Mouse (Mus musculus): Measurements from ENCODE around the gene Rsph3a. TPM values are rescaled to one million over a fixed set of nuclear protein-coding genes. Genes with fewer than 3 reads are reported as not detected.
"Not testable (repeated sequence)": the region's sequence is repeated elsewhere in the genome, so short reads cannot be mapped to it uniquely, and the experiment has no call there.

The Rsph3a gene
- total and polyA plus RNA-seq, 3 experiments, result 9.9 to 23.7 (median 17.8) TPM

GRCm38 (mm10) chr17:7964398-7964797, 19.0 kb downstream of the Rsph3a start:
- H3K9ac ChIP-seq (ENCODE audit: insufficient read depth, low read depth), result not testable (repeated sequence)

DNA sequence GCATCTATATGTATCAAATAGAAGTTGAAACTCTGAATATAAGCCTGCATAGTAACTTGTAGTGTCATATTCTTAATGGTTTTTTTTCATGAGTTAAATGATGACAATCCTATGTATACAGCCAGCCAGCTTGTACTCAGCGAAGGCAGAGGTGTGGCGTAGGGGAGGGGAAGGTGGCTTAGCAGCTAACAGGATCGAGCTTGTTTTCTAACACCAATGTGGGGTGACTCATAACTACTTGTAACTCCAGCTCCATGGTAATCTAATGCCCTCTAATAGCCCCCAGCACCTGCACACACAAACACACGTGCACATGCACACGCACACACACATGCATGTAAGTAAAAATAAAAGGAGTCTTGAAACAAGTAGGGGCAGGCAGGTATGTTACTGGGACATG, 23.1 kb downstream of the Rsph3a start:
- H3K9ac ChIP-seq (ENCODE audit: insufficient read depth, low read depth); H3K27ac ChIP-seq (ENCODE audit: insufficient read depth, low read depth); H3K4me1 ChIP-seq (ENCODE audit: control insufficient read depth in 1 of 2, insufficient read depth in 2 of 2); H3K4me2 ChIP-seq (ENCODE audit: insufficient read depth, low read depth, poor library complexity, severe bottlenecking); DNase-seq (ENCODE audit: extremely low read depth); H3K4me3 ChIP-seq (replicated peaks in 1 of 3; ENCODE audit: low read depth in 2 of 3, low read length in 2 of 3, poor library complexity in 1 of 3); dilution Hi-C loops (cut with MboI; ENCODE audit: extremely low pct_ligation_motif_present, extremely low pct_unique_long_range_greater_than_20kb, low sequenced_read_pairs); H3K9me3 ChIP-seq (replicated peaks; ENCODE audit: low read length); in situ Hi-C loops (cut with MboI; ENCODE audit: low pct_ligation_motif_present, low pct_unique_long_range_greater_than_20kb, low sequenced_read_pairs); H3K36me3 ChIP-seq (replicated peaks in 1 of 2; ENCODE audit: control insufficient read depth in 1 of 2, insufficient read depth in 1 of 2, low read length in 1 of 2); H3K27me3 ChIP-seq (replicated peaks); H3K79me2 ChIP-seq (replicated peaks; ENCODE audit: control insufficient read depth, extremely low read depth, insufficient read depth, poor library complexity, severe bottlenecking): not testable (repeated sequence)

More at GRCm38 (mm10) chr17:7964398-7964797, 19.0 kb downstream of the Rsph3a start:
- H3K27ac ChIP-seq (ENCODE audit: insufficient read depth, low read depth); H3K79me2 ChIP-seq (replicated peaks; ENCODE audit: control insufficient read depth, extremely low read depth, insufficient read depth, poor library complexity, severe bottlenecking); H3K4me1 ChIP-seq (ENCODE audit: control insufficient read depth in 1 of 2, insufficient read depth in 2 of 2); in situ Hi-C loops (cut with MboI; ENCODE audit: low pct_ligation_motif_present, low pct_unique_long_range_greater_than_20kb, low sequenced_read_pairs); H3K27me3 ChIP-seq (replicated peaks); H3K36me3 ChIP-seq (replicated peaks in 1 of 2; ENCODE audit: control insufficient read depth in 1 of 2, insufficient read depth in 1 of 2, low read length in 1 of 2); dilution Hi-C loops (cut with MboI; ENCODE audit: extremely low pct_ligation_motif_present, extremely low pct_unique_long_range_greater_than_20kb, low sequenced_read_pairs); H3K4me3 ChIP-seq (replicated peaks in 1 of 3; ENCODE audit: low read depth in 2 of 3, low read length in 2 of 3, poor library complexity in 1 of 3); H3K4me2 ChIP-seq (ENCODE audit: insufficient read depth, low read depth, poor library complexity, severe bottlenecking); DNase-seq (ENCODE audit: extremely low read depth); H3K9me3 ChIP-seq (replicated peaks; ENCODE audit: low read length): not testable (repeated sequence)

DNA sequence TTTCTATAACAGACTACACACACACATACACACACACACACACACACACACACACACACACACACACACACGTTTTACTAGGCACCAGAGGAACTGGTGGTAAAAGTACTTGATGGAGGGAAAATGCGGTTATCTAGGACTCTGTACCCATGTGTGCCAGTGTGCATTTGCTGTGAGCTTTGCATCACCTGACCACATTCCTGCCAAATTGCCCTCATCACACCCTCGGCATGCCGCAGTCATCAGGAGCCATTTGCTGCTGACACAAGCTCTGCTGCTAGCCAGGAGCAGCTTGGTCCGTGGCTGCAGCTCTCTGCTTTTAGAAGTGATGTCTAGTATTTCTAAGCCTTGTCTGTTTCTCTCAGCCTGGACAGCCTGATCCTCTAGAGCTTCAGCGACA, 24.4 kb downstream of the Rsph3a start:
- dilution Hi-C loops (cut with MboI; ENCODE audit: extremely low pct_ligation_motif_present, extremely low pct_unique_long_range_greater_than_20kb, low sequenced_read_pairs), result not testable (repeated sequence)

DNA sequence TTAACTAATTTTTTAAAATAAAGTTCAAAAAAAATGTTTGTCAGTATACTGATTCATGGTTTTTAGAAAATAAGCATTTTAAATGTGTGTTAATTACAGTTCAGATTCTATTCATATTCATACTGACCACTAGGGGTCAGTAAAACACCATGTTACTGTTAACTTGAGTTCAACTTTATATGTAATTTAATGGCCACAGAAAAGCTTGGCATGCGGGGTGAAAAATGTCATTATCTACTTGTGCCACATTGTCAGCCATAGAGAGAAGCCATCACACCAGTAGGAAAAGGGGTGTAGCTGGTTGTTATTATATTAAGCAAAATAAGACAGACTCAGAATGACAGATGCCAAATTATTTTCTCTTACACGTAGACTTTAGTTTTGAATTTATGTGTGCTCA, 38.1 kb downstream of the Rsph3a start:
- dilution Hi-C loops (cut with MboI; ENCODE audit: extremely low pct_ligation_motif_present, extremely low pct_unique_long_range_greater_than_20kb, low sequenced_read_pairs); H3K79me2 ChIP-seq (replicated peaks; ENCODE audit: control insufficient read depth, extremely low read depth, insufficient read depth, poor library complexity, severe bottlenecking); H3K9ac ChIP-seq (ENCODE audit: insufficient read depth, low read depth); H3K27me3 ChIP-seq (replicated peaks); H3K4me2 ChIP-seq (ENCODE audit: insufficient read depth, low read depth, poor library complexity, severe bottlenecking); H3K4me3 ChIP-seq (replicated peaks in 1 of 3; ENCODE audit: low read depth in 2 of 3, low read length in 2 of 3, poor library complexity in 1 of 3); DNase-seq (ENCODE audit: extremely low read depth); in situ Hi-C loops (cut with MboI; ENCODE audit: low pct_ligation_motif_present, low pct_unique_long_range_greater_than_20kb, low sequenced_read_pairs); H3K9me3 ChIP-seq (replicated peaks; ENCODE audit: low read length); H3K36me3 ChIP-seq (replicated peaks in 1 of 2; ENCODE audit: control insufficient read depth in 1 of 2, insufficient read depth in 1 of 2, low read length in 1 of 2); H3K4me1 ChIP-seq (ENCODE audit: control insufficient read depth in 1 of 2, insufficient read depth in 2 of 2); H3K27ac ChIP-seq (ENCODE audit: insufficient read depth, low read depth): not testable (repeated sequence)

More for the DNA sequence above, 24.4 kb downstream of the Rsph3a start:
- H3K4me3 ChIP-seq (replicated peaks in 1 of 3; ENCODE audit: low read depth in 2 of 3, low read length in 2 of 3, poor library complexity in 1 of 3); H3K4me1 ChIP-seq (ENCODE audit: control insufficient read depth in 1 of 2, insufficient read depth in 2 of 2); H3K4me2 ChIP-seq (ENCODE audit: insufficient read depth, low read depth, poor library complexity, severe bottlenecking); H3K9ac ChIP-seq (ENCODE audit: insufficient read depth, low read depth); in situ Hi-C loops (cut with MboI; ENCODE audit: low pct_ligation_motif_present, low pct_unique_long_range_greater_than_20kb, low sequenced_read_pairs); H3K36me3 ChIP-seq (replicated peaks in 1 of 2; ENCODE audit: control insufficient read depth in 1 of 2, insufficient read depth in 1 of 2, low read length in 1 of 2); H3K79me2 ChIP-seq (replicated peaks; ENCODE audit: control insufficient read depth, extremely low read depth, insufficient read depth, poor library complexity, severe bottlenecking); DNase-seq (ENCODE audit: extremely low read depth); H3K27ac ChIP-seq (ENCODE audit: insufficient read depth, low read depth); H3K27me3 ChIP-seq (replicated peaks); H3K9me3 ChIP-seq (replicated peaks; ENCODE audit: low read length): not testable (repeated sequence)

DNA sequence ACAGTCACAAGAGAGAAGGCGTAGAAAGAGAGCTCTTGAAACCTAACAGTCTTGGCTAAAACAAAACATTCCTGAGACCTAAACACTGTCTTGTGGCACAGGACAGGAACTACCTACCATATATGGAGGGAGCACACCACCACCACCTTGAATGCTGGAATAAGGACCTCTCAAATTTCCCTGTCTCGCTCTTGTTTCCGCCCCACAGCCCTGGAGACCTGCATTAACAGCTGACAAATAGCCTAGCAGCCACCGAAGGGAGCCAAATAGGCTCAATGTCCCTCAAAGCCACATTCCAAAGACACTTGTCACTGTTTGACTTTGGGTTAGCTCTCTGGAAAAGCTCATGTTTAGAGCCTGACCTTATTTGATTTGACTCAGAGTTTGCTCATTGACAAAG, 40.2 kb downstream of the Rsph3a start:
- H3K79me2 ChIP-seq (replicated peaks; ENCODE audit: control insufficient read depth, extremely low read depth, insufficient read depth, poor library complexity, severe bottlenecking); H3K4me3 ChIP-seq (replicated peaks in 1 of 3; ENCODE audit: low read depth in 2 of 3, low read length in 2 of 3, poor library complexity in 1 of 3); H3K4me2 ChIP-seq (ENCODE audit: insufficient read depth, low read depth, poor library complexity, severe bottlenecking); DNase-seq (ENCODE audit: extremely low read depth); H3K36me3 ChIP-seq (replicated peaks in 1 of 2; ENCODE audit: control insufficient read depth in 1 of 2, insufficient read depth in 1 of 2, low read length in 1 of 2); H3K4me1 ChIP-seq (ENCODE audit: control insufficient read depth in 1 of 2, insufficient read depth in 2 of 2); dilution Hi-C loops (cut with MboI; ENCODE audit: extremely low pct_ligation_motif_present, extremely low pct_unique_long_range_greater_than_20kb, low sequenced_read_pairs); H3K27me3 ChIP-seq (replicated peaks); H3K27ac ChIP-seq (ENCODE audit: insufficient read depth, low read depth); in situ Hi-C loops (cut with MboI; ENCODE audit: low pct_ligation_motif_present, low pct_unique_long_range_greater_than_20kb, low sequenced_read_pairs); H3K9me3 ChIP-seq (replicated peaks; ENCODE audit: low read length); H3K9ac ChIP-seq (ENCODE audit: insufficient read depth, low read depth): not testable (repeated sequence)

DNA sequence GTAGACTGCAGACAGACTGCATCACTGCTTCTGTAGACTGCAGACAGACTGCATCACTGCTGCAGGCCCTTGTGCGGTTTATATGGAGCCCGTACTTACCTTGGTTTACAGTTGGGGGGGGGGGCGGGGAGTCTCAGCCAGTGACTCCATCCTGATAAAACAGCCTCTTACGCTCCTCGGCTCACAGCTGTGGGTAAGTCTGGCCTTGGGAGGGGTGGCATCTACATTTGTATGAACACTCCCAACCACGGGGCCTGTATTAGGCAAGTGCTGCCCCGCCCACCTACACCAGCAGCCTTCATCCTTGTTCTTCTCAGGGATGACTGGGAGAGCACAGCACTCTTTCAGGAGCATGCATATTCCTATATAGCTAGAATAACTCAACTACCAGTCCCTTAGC, 41.6 kb downstream of the Rsph3a start:
- dilution Hi-C loops (cut with MboI; ENCODE audit: extremely low pct_ligation_motif_present, extremely low pct_unique_long_range_greater_than_20kb, low sequenced_read_pairs); H3K27ac ChIP-seq (ENCODE audit: insufficient read depth, low read depth); H3K4me1 ChIP-seq (ENCODE audit: control insufficient read depth in 1 of 2, insufficient read depth in 2 of 2); H3K4me3 ChIP-seq (replicated peaks in 1 of 3; ENCODE audit: low read depth in 2 of 3, low read length in 2 of 3, poor library complexity in 1 of 3); in situ Hi-C loops (cut with MboI; ENCODE audit: low pct_ligation_motif_present, low pct_unique_long_range_greater_than_20kb, low sequenced_read_pairs); H3K27me3 ChIP-seq (replicated peaks); H3K4me2 ChIP-seq (ENCODE audit: insufficient read depth, low read depth, poor library complexity, severe bottlenecking); H3K36me3 ChIP-seq (replicated peaks in 1 of 2; ENCODE audit: control insufficient read depth in 1 of 2, insufficient read depth in 1 of 2, low read length in 1 of 2); H3K79me2 ChIP-seq (replicated peaks; ENCODE audit: control insufficient read depth, extremely low read depth, insufficient read depth, poor library complexity, severe bottlenecking); H3K9me3 ChIP-seq (replicated peaks; ENCODE audit: low read length); H3K9ac ChIP-seq (ENCODE audit: insufficient read depth, low read depth); DNase-seq (ENCODE audit: extremely low read depth): not testable (repeated sequence)

Data from CH12.LX (cell line).